Mouse (Mus musculus): Measurements from ENCODE around the gene Ctdspl. TPM values are rescaled to one million over a fixed set of nuclear protein-coding genes. Genes with fewer than 3 reads are reported as not detected.

The Ctdspl gene
- polyA plus RNA-seq, 1 experiment from 2014 or later: 3.7 TPM

DNA sequence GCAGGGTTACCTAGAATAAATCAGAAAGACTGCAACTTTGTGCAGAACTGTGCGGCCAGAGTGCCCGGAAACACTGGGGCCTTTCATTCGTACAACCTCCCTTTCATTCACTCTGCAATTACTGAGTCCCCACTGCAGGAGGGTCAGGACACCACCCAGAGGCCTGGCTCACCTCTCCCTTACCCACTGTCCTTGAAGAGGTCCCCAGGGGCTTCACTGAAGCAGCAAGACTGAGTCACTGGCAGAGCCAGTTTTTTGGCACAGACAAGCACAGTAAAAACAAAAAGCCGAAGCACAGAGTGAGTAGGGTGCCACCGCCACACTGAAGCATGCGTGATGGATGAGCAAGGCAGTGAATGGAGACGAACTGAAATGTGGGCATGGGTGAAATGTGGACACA lies 163.2 kb downstream of the Ctdspl start:
- ATAC-seq (ENCODE audit: low read depth): no peak
- Histone ChIP-seq H3K4me1 (ENCODE audit: control insufficient read depth, low read depth, low read length) (peaks cover 2% of the 10 kb centered on the region; the same call in 1 of the 2 replicates), H3K4me2 (ENCODE audit: low read depth, low read length) (no peak overlapping the region)

DNA sequence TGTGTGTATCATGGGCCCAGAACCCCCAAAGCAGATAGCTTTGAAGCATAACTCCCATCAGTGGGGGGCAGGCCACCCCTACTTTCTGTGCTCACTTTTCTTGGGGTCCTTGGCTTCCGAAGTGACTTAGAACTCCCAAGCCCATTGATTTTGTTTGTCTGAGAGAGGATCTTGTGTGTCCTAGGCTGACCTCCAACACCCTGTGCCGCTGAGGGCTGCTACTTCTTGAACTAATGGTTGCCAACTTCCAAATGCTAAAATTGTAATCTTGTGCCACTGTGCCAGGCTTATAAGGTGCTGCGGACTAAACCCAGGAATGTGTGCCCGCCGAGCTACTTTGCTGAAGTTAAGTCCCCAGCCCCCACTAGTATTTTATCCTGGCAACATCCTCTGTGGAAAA lies 164.2 kb downstream of the Ctdspl start:
- Histone ChIP-seq H3K27me3 (ENCODE audit: control insufficient read depth, insufficient read depth, low read depth, low read length) (peaks cover 41% of the 10 kb centered on the region), H3K4me1 (ENCODE audit: control insufficient read depth, low read depth, low read length) (peaks cover 2% of the 10 kb centered on the region; the same call in 1 of the 2 replicates), H3K27ac (ENCODE audit: low read length) (no peak overlapping the region), H3K9ac (ENCODE audit: low read depth, low read length) (no peak overlapping the region), H3K4me3 (ENCODE audit: low read depth, low read length) (no peak overlapping the region), H3K9me3 (replicated peaks; ENCODE audit: control insufficient read depth, low read length) (no peaks in the 10 kb centered on the region), H3K36me3 (ENCODE audit: control insufficient read depth, insufficient read depth) (no peaks in the 10 kb centered on the region), H3K4me2 (ENCODE audit: low read depth, low read length) (no peak overlapping the region)
- no peak for ATAC-seq (ENCODE audit: low read depth)
- 74% methylated on average over 5 of the region's 5 CpGs for WGBS (ENCODE audit: insufficient replicate concordance)

More for the DNA sequence above, 163.2 kb downstream of the Ctdspl start:
- H3K27me3 ChIP-seq (ENCODE audit: control insufficient read depth, insufficient read depth, low read depth, low read length): peaks cover 36% of the 10 kb centered on the region
- H3K27ac ChIP-seq (ENCODE audit: low read length): no peak overlapping the region
- no peaks in the 10 kb centered on the region for H3K9me3 ChIP-seq (replicated peaks; ENCODE audit: control insufficient read depth, low read length)
- 68% methylated on average over 7 of the region's 7 CpGs for WGBS (ENCODE audit: insufficient replicate concordance)
- no peak overlapping the region for H3K9ac ChIP-seq (ENCODE audit: low read depth, low read length)
- no peaks in the 10 kb centered on the region for H3K36me3 ChIP-seq (ENCODE audit: control insufficient read depth, insufficient read depth)
- H3K4me3 ChIP-seq (ENCODE audit: low read depth, low read length): no peak overlapping the region

DNA sequence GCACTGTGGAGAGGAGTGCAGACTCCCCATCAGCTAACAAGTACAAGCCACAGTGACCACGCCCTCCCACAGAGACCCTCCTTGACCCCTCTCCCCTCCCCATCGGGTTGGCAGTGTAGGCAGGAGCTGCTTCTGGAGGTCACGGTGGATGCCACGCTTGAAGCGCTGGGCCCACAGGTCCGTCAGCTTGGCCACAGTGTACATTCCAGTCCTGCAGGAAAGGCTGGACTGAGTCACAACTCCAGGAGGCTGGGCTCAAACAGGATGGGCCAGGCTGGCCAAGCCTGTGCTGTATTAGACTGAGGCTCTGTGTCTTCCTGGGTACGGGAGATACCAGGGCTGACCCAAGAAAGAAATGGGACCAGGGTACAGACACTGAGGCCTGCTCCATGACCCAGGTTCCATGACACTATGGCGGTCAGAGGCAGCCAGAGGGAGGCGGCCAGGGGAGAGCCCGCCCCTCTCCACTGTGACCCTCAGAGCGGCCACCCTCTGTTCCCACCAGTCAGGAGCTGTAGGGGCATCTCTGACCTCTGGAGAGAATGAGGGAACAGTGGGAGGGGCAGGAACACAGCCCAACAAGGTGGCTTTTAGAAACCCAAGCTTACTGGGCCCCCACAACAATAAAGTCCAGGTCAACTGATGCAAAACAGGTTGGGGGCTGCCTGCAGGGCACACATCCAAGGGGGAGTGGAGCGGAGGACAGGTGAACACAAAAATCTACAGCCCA lies 165.5 kb downstream of the Ctdspl start:
- WGBS (ENCODE audit: insufficient replicate concordance): 52% methylated on average over 12 of the region's 12 CpGs
- Histone ChIP-seq H3K4me2 (ENCODE audit: low read depth, low read length) (no peak overlapping the region), H3K27ac (ENCODE audit: low read length) (no peak overlapping the region), H3K27me3 (ENCODE audit: control insufficient read depth, insufficient read depth, low read depth, low read length) (peaks cover 42% of the 10 kb centered on the region), H3K9ac (ENCODE audit: low read depth, low read length) (no peak overlapping the region), H3K4me1 (ENCODE audit: control insufficient read depth, low read depth, low read length) (peaks cover 2% of the 10 kb centered on the region; the same call in 1 of the 2 replicates), H3K36me3 (ENCODE audit: control insufficient read depth, insufficient read depth) (no peaks in the 10 kb centered on the region), H3K4me3 (ENCODE audit: low read depth, low read length) (no peak overlapping the region), H3K9me3 (replicated peaks; ENCODE audit: control insufficient read depth, low read length) (no peaks in the 10 kb centered on the region)
- no peak for ATAC-seq (ENCODE audit: low read depth)

DNA sequence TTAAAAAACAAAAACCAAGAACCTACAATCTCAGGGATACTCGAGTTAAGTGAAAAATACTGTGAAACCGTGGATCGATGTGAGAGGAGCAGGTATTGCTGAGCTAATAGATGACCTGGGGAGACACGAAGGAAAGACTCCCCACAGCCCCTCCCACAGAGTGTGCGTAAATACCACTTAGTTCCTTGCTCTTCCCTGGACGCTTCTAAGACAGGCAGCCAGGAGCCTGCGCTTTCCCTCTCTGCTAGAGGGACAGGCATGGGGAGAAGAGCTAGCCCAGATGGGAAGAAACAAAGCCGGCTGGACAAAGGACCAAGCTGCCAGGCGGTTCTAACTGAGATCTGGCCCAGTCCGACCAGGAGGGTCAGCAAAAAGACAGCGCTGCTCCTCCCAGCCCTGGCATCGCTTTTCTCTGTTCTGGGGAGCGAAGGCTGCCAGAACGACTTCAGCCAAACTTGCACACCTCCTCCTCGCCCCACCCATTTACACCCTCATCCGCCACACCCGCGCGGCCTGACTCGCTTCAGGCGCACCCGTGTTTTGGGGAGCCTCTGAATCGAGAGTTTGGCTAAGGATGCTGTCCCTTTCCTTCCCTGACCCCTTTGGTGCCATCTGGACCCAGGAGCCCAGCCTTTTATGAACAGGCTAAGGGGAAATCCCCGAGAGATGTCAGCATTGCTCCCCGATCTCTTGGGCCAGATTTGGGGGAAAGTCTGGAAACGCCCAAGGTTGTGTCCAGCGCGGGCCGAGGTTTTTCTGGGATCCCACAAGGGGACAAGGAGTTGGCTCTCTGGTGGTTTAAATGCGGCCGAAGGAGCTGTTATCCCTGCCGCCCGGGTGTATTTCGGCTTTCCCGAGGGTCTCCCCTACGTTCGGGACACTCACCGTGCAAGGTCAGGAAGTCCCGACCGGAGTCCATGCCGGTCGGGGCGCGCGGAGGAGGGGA lies 166.5 kb downstream of the Ctdspl start:
- H3K27me3 ChIP-seq (ENCODE audit: control insufficient read depth, insufficient read depth, low read depth, low read length): peaks cover 42% of the 10 kb centered on the region
- peak overlapping the region; percentile 49 for H3K4me2 ChIP-seq (ENCODE audit: low read depth, low read length)
- peak overlapping the region; percentile 51 for H3K4me3 ChIP-seq (ENCODE audit: low read depth, low read length)
- no peak overlapping the region; the same call in 1 of the 2 replicates for H3K9ac ChIP-seq (ENCODE audit: low read depth, low read length)
- no peak for ATAC-seq (ENCODE audit: low read depth)
- H3K9me3 ChIP-seq (replicated peaks; ENCODE audit: control insufficient read depth, low read length): no peaks in the 10 kb centered on the region
- peaks cover 2% of the 10 kb centered on the region; the same call in 1 of the 2 replicates for H3K4me1 ChIP-seq (ENCODE audit: control insufficient read depth, low read depth, low read length)
- no peaks in the 10 kb centered on the region for H3K36me3 ChIP-seq (ENCODE audit: control insufficient read depth, insufficient read depth)
- WGBS (ENCODE audit: insufficient replicate concordance): 6% methylated on average over 45 of the region's 45 CpGs
- H3K27ac ChIP-seq (ENCODE audit: low read length): no peak overlapping the region

Small RNA genes lying within 50 kb of the gene (microRNA-seq; reads per million reads assigned to microRNA genes)
- 10.1 reads per million, percentile 28 among the genes with 10 or more reads in this experiment for gene Mir26a-1

Other genes starting within 250 kb of the Ctdspl start
- gene Vill, start 126.3 kb downstream of the Ctdspl start, polyA plus RNA-seq (2015; fragmentation: Nextera tagmentation; extraction: Ambion mirVana): 10.2 and 11.3 TPM in 2 replicates
- 1.5 and 1.6 TPM in 2 replicates for gene Plcd1, start 167.0 kb downstream of the Ctdspl start, polyA plus RNA-seq (2015; fragmentation: Nextera tagmentation; extraction: Ambion mirVana)
- gene Dlec1, start 176.0 kb downstream of the Ctdspl start, polyA plus RNA-seq (2015; fragmentation: Nextera tagmentation; extraction: Ambion mirVana): 0.02 and 0.05 TPM in 2 replicates
- gene Acaa1b, start 230.6 kb downstream of the Ctdspl start, polyA plus RNA-seq (2015; fragmentation: Nextera tagmentation; extraction: Ambion mirVana): 24.8 and 27.6 TPM in 2 replicates
- 0.04 TPM in 1 of 2 replicates, not detected in the other for gene Gm47289, start 232.7 kb downstream of the Ctdspl start, polyA plus RNA-seq (2015; fragmentation: Nextera tagmentation; extraction: Ambion mirVana)